Mouse (Mus musculus) liver, embryonic 14.5 days (tissue): ENCODE results near the gene Fyn. TPM values are rescaled to one million over a fixed set of nuclear protein-coding genes. Genes with fewer than 3 reads are reported as not detected.

ENCODE experiments used
- ATAC-seq: fragments of 200-750 bp; cut with Nextera tagmentation; 2 replicates; pipeline ENCODE4 v1.8.0; 2017; ENCODE audit warnings: moderate number of reproducible peaks, mild to moderate bottlenecking, moderate library complexity; ENCODE audit not compliant: insufficient read depth
- DNase-seq, 3 experiments: peaks; one replicate each; pipeline ENCODE4 v3.0.0-alpha.2; 2012 to 2013; ENCODE audit warnings: low read depth in 3 of 3, low spot score in 3 of 3
- H3K27ac ChIP-seq: fragments of 300-500 bp; sonication (generic); 2 replicates; pipeline ENCODE4 v1.5.1; 2014; ENCODE audit warnings: moderate library complexity, mild to moderate bottlenecking, control low read depth, inconsistent platforms
- H3K27me3 ChIP-seq: fragments of 300-500 bp; sonication (generic); 2 replicates; pipeline ENCODE4 v1.6.1; 2014; ENCODE audit warnings: mild to moderate bottlenecking, low read length, moderate library complexity; ENCODE audit not compliant: control insufficient read depth, insufficient read depth
- H3K36me3 ChIP-seq: fragments of 300-500 bp; sonication (generic); replicated peaks from 2 replicates; pipeline ENCODE4 v1.6.1; 2014; ENCODE audit warnings: low read depth; ENCODE audit not compliant: control insufficient read depth, insufficient read depth
- H3K4me1 ChIP-seq, 2 experiments: fragments of 200-500 bp in 1 of 2; fragments of 300-500 bp in 1 of 2; sonication (generic) in 1 of 2; replicated peaks; 2 replicates each; pipeline ENCODE4 v1.6.1; 2012 to 2014; ENCODE audit warnings: antibody characterized with exemption in 1 of 2, inconsistent platforms in 1 of 2, low read length in 1 of 2; ENCODE audit not compliant: control insufficient read depth in 2 of 2, insufficient read depth in 2 of 2
- H3K4me2 ChIP-seq: fragments of 300-500 bp; sonication (generic); 2 replicates; pipeline ENCODE4 v1.6.1; 2014; ENCODE audit warnings: low read depth, mild to moderate bottlenecking, control low read depth, moderate library complexity
- H3K4me3 ChIP-seq, 2 experiments: fragments of 200-500 bp in 1 of 2; fragments of 300-500 bp in 1 of 2; sonication (generic) in 1 of 2; 2 replicates each; pipeline ENCODE4 v1.5.1; 2012 to 2014; ENCODE audit warnings: low read depth in 2 of 2, low read length in 2 of 2, mild to moderate bottlenecking in 2 of 2, control low read depth in 1 of 2, inconsistent platforms in 1 of 2, moderate library complexity in 1 of 2; ENCODE audit not compliant: insufficient read depth in 1 of 2
- H3K9ac ChIP-seq: fragments of 300-500 bp; sonication (generic); replicated peaks from 2 replicates; pipeline ENCODE4 v1.6.1; 2014; ENCODE audit warnings: mild to moderate bottlenecking, control low read depth, moderate library complexity
- H3K9me3 ChIP-seq: fragments of 300-500 bp; sonication (generic); 2 replicates; pipeline ENCODE4 v1.6.1; 2016; ENCODE audit warnings: low read length, mixed read lengths; ENCODE audit not compliant: control insufficient read depth
- CTCF ChIP-seq: IDR thresholded peaks from 2 replicates; pipeline ENCODE4 v1.5.1; 2016; ENCODE audit warnings: antibody characterized with exemption, low read depth, control low read depth
- EP300 ChIP-seq: IDR thresholded peaks from 2 replicates; pipeline ENCODE4 v1.6.1; 2016; ENCODE audit warnings: antibody characterized with exemption, low read depth
- WGBS: fragments of 180-500 bp; shearing (Covaris S2); extraction: QIAGEN DNeasy Blood & Tissue Kit; methylation state at CpG from one replicate; pipeline ENCODE4 v1.1.7; 2014; ENCODE audit not compliant: insufficient replicate concordance; 5-methylcytosine and 5-hydroxymethylcytosine counted together
- polyA plus RNA-seq, 2 experiments: library from polyadenylated mRNA; depleted of rRNA in 1 of 2; stranded (reverse) in 1 of 2; unstranded in 1 of 2; fragments of >200 nt; fragmentation: Nextera tagmentation in 1 of 2; extraction: Ambion mirVana in 1 of 2; gene quantifications; 2 replicates each; pipeline versions ENCODE4 v1.2.1 to v1.2.3; 2012 to 2014

Fyn gene
- polyA plus RNA-seq, 2 experiments: 8.2 to 9.8 TPM

GRCm38 (mm10) chr10:39488542-39488941, 119.9 kb downstream of the Fyn start:
- ATAC-seq: no peak
- TF ChIP-seq EP300 (no peak), CTCF (no peak)
- H3K9ac ChIP-seq: no peak overlapping the region
- H3K27me3 ChIP-seq: no peaks in the 10 kb centered on the region
- no peaks in the 10 kb centered on the region for H3K36me3 ChIP-seq
- H3K9me3 ChIP-seq: no peaks in the 10 kb centered on the region
- no peak overlapping the region for H3K4me3 ChIP-seq
- peaks cover 0 to 7% of the 10 kb centered on the region in 2 experiments; a peak in 1 of 4 replicates for H3K4me1 ChIP-seq
- 52% methylated on average over 3 of the region's 3 CpGs for WGBS
- no peak overlapping the region for H3K27ac ChIP-seq
- no peak for DNase-seq
- no peak overlapping the region for H3K4me2 ChIP-seq

GRCm38 (mm10) chr10:39488956-39489355, 120.3 kb downstream of the Fyn start:
- no peak for ATAC-seq
- no peak for DNase-seq
- H3K27ac ChIP-seq: no peak overlapping the region

GRCm38 (mm10) chr10:39490349-39491121, 121.9 kb downstream of the Fyn start:
- 69% methylated on average over 9 of the region's 9 CpGs for WGBS

More at GRCm38 (mm10) chr10:39488956-39489355, 120.3 kb downstream of the Fyn start:
- no peaks in the 10 kb centered on the region for H3K36me3 ChIP-seq
- H3K9me3 ChIP-seq: no peaks in the 10 kb centered on the region
- 50% methylated on average over 3 of the region's 3 CpGs for WGBS
- no peak overlapping the region for H3K4me2 ChIP-seq
- H3K4me3 ChIP-seq: no peak overlapping the region
- H3K4me1 ChIP-seq: peaks cover 0 to 7% of the 10 kb centered on the region in 2 experiments; a peak in 1 of 4 replicates
- no peaks in the 10 kb centered on the region for H3K27me3 ChIP-seq
- TF ChIP-seq CTCF: no peak
- TF ChIP-seq EP300: no peak
- no peak overlapping the region for H3K9ac ChIP-seq

GRCm38 (mm10) chr10:39492146-39492545, 123.5 kb downstream of the Fyn start:
- 72% methylated on average over 6 of the region's 6 CpGs for WGBS
- TF ChIP-seq CTCF (no peak), EP300 (no peak)
- Histone ChIP-seq H3K27ac (no peak overlapping the region), H3K36me3 (no peaks in the 10 kb centered on the region), H3K27me3 (no peaks in the 10 kb centered on the region), H3K9me3 (no peaks in the 10 kb centered on the region), H3K4me1 (no peaks in the 10 kb centered on the region), H3K4me2 (no peak overlapping the region), H3K4me3 (no peak overlapping the region), H3K9ac (no peak overlapping the region)
- ATAC-seq: no peak
- DNase-seq: no peak

More at GRCm38 (mm10) chr10:39490349-39491121, 121.9 kb downstream of the Fyn start:
- Histone ChIP-seq H3K4me2 (no peak overlapping the region), H3K4me1 (peaks cover 0 to under 1% of the 10 kb centered on the region in 2 experiments; a peak in 1 of 4 replicates), H3K9ac (no peak overlapping the region), H3K4me3 (no peak overlapping the region), H3K27ac (no peak overlapping the region), H3K36me3 (no peaks in the 10 kb centered on the region), H3K9me3 (no peaks in the 10 kb centered on the region), H3K27me3 (no peaks in the 10 kb centered on the region)
- DNase-seq: no peak
- ATAC-seq: no peak
- TF ChIP-seq CTCF: no peak
- TF ChIP-seq EP300: no peak

DNA sequence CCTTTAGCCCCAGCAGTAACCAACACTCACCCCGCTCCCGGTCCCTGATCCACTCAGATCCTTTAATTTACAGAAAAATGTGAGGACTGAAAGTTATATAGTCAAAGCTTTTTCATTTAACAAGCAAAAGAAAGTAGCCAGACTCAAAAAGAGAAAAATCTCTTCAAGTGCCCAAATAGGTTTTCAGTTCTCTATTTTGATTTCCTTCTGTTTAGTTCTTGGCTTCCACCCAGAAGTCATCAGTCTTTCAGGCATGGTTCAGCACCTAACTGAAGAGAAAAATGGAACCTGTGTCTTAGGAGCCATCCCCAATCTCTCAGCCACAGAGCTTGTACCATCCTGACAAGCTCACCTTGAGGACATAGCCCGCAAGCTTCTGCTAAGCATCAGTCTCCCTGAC, 124.4 kb downstream of the Fyn start:
- WGBS: 71% methylated on average over 3 of the region's 3 CpGs
- Histone ChIP-seq H3K27ac (no peak overlapping the region), H3K4me1 (no peaks in the 10 kb centered on the region), H3K9ac (no peak overlapping the region), H3K4me3 (no peak overlapping the region), H3K4me2 (no peak overlapping the region), H3K36me3 (no peaks in the 10 kb centered on the region), H3K9me3 (no peaks in the 10 kb centered on the region), H3K27me3 (no peaks in the 10 kb centered on the region)
- TF ChIP-seq CTCF (no peak), EP300 (no peak)
- DNase-seq (no peak), ATAC-seq (no peak)
